Mouse (Mus musculus) CH12.LX (cell line): ENCODE results near the gene Rab15. TPM values are rescaled to one million over a fixed set of nuclear protein-coding genes. Genes with fewer than 3 reads are reported as not detected.

Experiments used
- DNase-seq: peaks from one replicate; pipeline ENCODE4 v3.0.0-alpha.2; 2013; ENCODE audit errors: extremely low read depth
- H3K27ac ChIP-seq: 2 replicates; pipeline ENCODE4 v1.5.1; 2012; ENCODE audit warnings: low read depth, mild to moderate bottlenecking, control low read depth, moderate library complexity; ENCODE audit not compliant: insufficient read depth
- H3K27me3 ChIP-seq: replicated peaks from 2 replicates; pipeline ENCODE3; 2012; ENCODE audit warnings: inconsistent platforms
- H3K36me3 ChIP-seq, 2 experiments: replicated peaks in 1 of 2; 2 replicates each; pipeline versions ENCODE3 to v1.6.1; 2012; ENCODE audit warnings: inconsistent platforms in 1 of 2, low read length in 1 of 2, mild to moderate bottlenecking in 1 of 2, mixed read lengths in 1 of 2, moderate library complexity in 1 of 2; ENCODE audit not compliant: control insufficient read depth in 1 of 2, insufficient read depth in 1 of 2
- H3K4me1 ChIP-seq, 2 experiments: 2 replicates each; pipeline ENCODE4 v1.6.1; 2012; ENCODE audit warnings: inconsistent platforms in 1 of 2, moderate library complexity in 1 of 2; ENCODE audit not compliant: insufficient read depth in 2 of 2, control insufficient read depth in 1 of 2
- H3K4me2 ChIP-seq: 2 replicates; pipeline ENCODE4 v1.6.1; 2012; ENCODE audit warnings: low read depth, mild to moderate bottlenecking, control low read depth; ENCODE audit not compliant: poor library complexity, insufficient read depth, severe bottlenecking
- H3K4me3 ChIP-seq, 3 experiments: fragments of 150-350 bp in 1 of 3; sonication (generic) in 1 of 3; replicated peaks in 1 of 3; 2 replicates each; pipeline versions ENCODE3 to v1.5.1; 2011 to 2012; ENCODE audit warnings: low read depth in 2 of 3, low read length in 2 of 3, mild to moderate bottlenecking in 2 of 3, moderate library complexity in 2 of 3, control low read depth in 1 of 3, improper control_type of control experiment in 1 of 3, inconsistent platforms in 1 of 3, mixed read lengths in 1 of 3; ENCODE audit not compliant: poor library complexity in 1 of 3
- H3K79me2 ChIP-seq: replicated peaks from 2 replicates; pipeline ENCODE4 v1.6.1; 2012; ENCODE audit warnings: mild to moderate bottlenecking, moderate library complexity; ENCODE audit not compliant: control insufficient read depth, poor library complexity, insufficient read depth, severe bottlenecking; ENCODE audit errors: extremely low read depth
- H3K9ac ChIP-seq: 2 replicates; pipeline ENCODE4 v1.6.1; 2012; ENCODE audit warnings: low read depth, mild to moderate bottlenecking, control low read depth, moderate library complexity; ENCODE audit not compliant: insufficient read depth
- H3K9me3 ChIP-seq: replicated peaks from 2 replicates; pipeline ENCODE3; 2012; ENCODE audit warnings: low read length, inconsistent platforms, mixed read lengths
- CTCF ChIP-seq, 2 experiments: IDR thresholded peaks in 1 of 2; conservative IDR thresholded peaks in 1 of 2; 2 replicates each; pipeline ENCODE4 v1.5.1; 2011 to 2012; ENCODE audit warnings: low read depth in 2 of 2, low read length in 2 of 2, improper control_type of control experiment in 1 of 2, inconsistent platforms in 1 of 2, mild to moderate bottlenecking in 1 of 2, moderate library complexity in 1 of 2
- E2F4 ChIP-seq: IDR thresholded peaks from 2 replicates; pipeline ENCODE4 v1.6.1; 2011; ENCODE audit warnings: low read depth, low read length, improper control_type of control experiment; ENCODE audit not compliant: insufficient replicate concordance
- ELF1 ChIP-seq: IDR thresholded peaks from 2 replicates; pipeline ENCODE4 v1.6.1; 2014; ENCODE audit warnings: low read depth, mild to moderate bottlenecking, inconsistent platforms, low read length, improper control_type of control experiment
- ETS1 ChIP-seq: conservative IDR thresholded peaks from 2 replicates; pipeline ENCODE4 v1.6.1; 2012; ENCODE audit warnings: low read depth, mild to moderate bottlenecking, inconsistent platforms, low read length, improper control_type of control experiment, moderate library complexity
- KAT2A ChIP-seq: IDR thresholded peaks from 2 replicates; pipeline ENCODE4 v1.6.1; 2012; ENCODE audit warnings: low read length, improper control_type of control experiment, inconsistent platforms; ENCODE audit not compliant: insufficient replicate concordance
- MAX ChIP-seq: IDR thresholded peaks from 2 replicates; pipeline ENCODE4 v1.6.1; 2011; ENCODE audit warnings: low read length, improper control_type of control experiment
- MEF2A ChIP-seq: IDR thresholded peaks from 2 replicates; pipeline ENCODE4 v1.6.1; 2014; ENCODE audit warnings: low read depth, mild to moderate bottlenecking, inconsistent platforms, low read length, improper control_type of control experiment, borderline replicate concordance
- MXI1 ChIP-seq: IDR thresholded peaks from 2 replicates; pipeline ENCODE4 v1.6.1; 2011; ENCODE audit warnings: mild to moderate bottlenecking, low read depth, low read length, improper control_type of control experiment
- MYC ChIP-seq: IDR thresholded peaks from 2 replicates; pipeline ENCODE4 v1.6.1; 2011; ENCODE audit warnings: low read depth, mild to moderate bottlenecking, improper control_type of control experiment, low read length
- NRF1 ChIP-seq: IDR thresholded peaks from 2 replicates; pipeline ENCODE4 v1.6.1; 2014; ENCODE audit warnings: low read depth, mild to moderate bottlenecking, inconsistent platforms, low read length, improper control_type of control experiment, moderate library complexity
- PAX5 ChIP-seq: IDR thresholded peaks from 2 replicates; pipeline ENCODE4 v1.6.1; 2012; ENCODE audit warnings: low read length, inconsistent platforms, mixed read lengths
- POLR2AphosphoS2 ChIP-seq: IDR thresholded peaks from 2 replicates; pipeline ENCODE4 v1.6.1; 2011; ENCODE audit warnings: low read depth, low read length, improper control_type of control experiment
- RAD21 ChIP-seq: IDR thresholded peaks from 2 replicates; pipeline ENCODE4 v1.6.1; 2011; ENCODE audit warnings: low read depth, mild to moderate bottlenecking, low read length, improper control_type of control experiment, moderate library complexity
- SIN3A ChIP-seq: IDR thresholded peaks from 2 replicates; pipeline ENCODE4 v1.6.1; 2012; ENCODE audit warnings: low read length, improper control_type of control experiment, inconsistent platforms
- TBP ChIP-seq: conservative IDR thresholded peaks from 2 replicates; pipeline ENCODE4 v1.6.1; 2011; ENCODE audit warnings: low read depth, low read length, improper control_type of control experiment
- UBTF ChIP-seq: IDR thresholded peaks from 2 replicates; pipeline ENCODE4 v1.6.1; 2012; ENCODE audit warnings: low read depth, mild to moderate bottlenecking, inconsistent platforms, low read length, improper control_type of control experiment, moderate library complexity
- USF1 ChIP-seq: IDR thresholded peaks from 2 replicates; pipeline ENCODE4 v1.6.1; 2014; ENCODE audit warnings: low read depth, mild to moderate bottlenecking, inconsistent platforms, low read length, improper control_type of control experiment
- ZKSCAN1 ChIP-seq: IDR thresholded peaks from 2 replicates; pipeline ENCODE4 v1.6.1; 2012; ENCODE audit warnings: low read depth, inconsistent platforms, low read length, improper control_type of control experiment, borderline replicate concordance
- ZNF384 ChIP-seq: IDR thresholded peaks from 2 replicates; pipeline ENCODE4 v1.6.1; 2012; ENCODE audit warnings: low read depth, low read length, improper control_type of control experiment, inconsistent platforms
- dilution Hi-C: fragments of 300-500 bp; cut with MboI; formaldehyde crosslinking; loops from 2 replicates; pipeline ENCODE4 v1.14.3; 2020; ENCODE audit warnings: low sequenced_read_pairs; ENCODE audit not compliant: extremely low pct_unique_long_range_greater_than_20kb, extremely low pct_ligation_motif_present
- in situ Hi-C: fragments of 300-500 bp; cut with MboI; formaldehyde crosslinking; loops from 3 replicates; pipeline ENCODE4 v1.14.3; 2019; ENCODE audit warnings: low sequenced_read_pairs, low pct_ligation_motif_present, low pct_unique_long_range_greater_than_20kb, mixed read lengths
- polyA plus RNA-seq: library from polyadenylated mRNA; unstranded; fragments of >175 nt; gene quantifications from 2 replicates; pipeline ENCODE4 v1.2.1, GENCODE M21; 2012; ENCODE audit warnings: low read depth; ENCODE audit not compliant: insufficient read length
- total RNA-seq, 2 experiments: library from RNA; depleted of rRNA; stranded (reverse); fragments of 300-350 nt in 1 of 2; fragments of >200 nt in 1 of 2; gene quantifications; 2 replicates each; pipeline ENCODE4 v1.2.3; 2012 to 2014

Rab15 gene
- total and polyA plus RNA-seq, 3 experiments = 0.25 TPM; not detected in 2

DNA sequence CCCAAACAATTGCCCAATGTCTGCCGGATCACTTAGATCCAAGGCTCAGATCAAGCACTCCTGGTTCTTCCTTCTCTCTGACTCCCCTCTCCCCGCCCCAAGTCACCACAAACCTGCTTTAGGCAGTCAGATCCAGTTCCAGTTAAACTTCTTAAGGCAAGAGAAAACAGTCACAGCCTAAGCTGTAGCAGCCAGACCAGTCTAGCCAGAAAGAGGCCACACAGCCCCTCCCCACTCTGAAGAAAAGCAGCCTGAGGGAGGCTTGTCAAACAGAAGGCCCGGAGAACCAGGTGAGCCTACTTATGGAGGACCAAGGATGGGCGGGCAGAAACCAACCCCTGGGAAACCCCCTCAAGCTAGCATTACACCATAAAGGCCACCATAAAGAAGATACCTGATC is 4.6 kb downstream of the Rab15 start:
- TF ChIP-seq TBP (no peak), PAX5 (no peak), NRF1 (no peak), UBTF (no peak), MXI1 (no peak), ETS1 (no peak), E2F4 (no peak), ZKSCAN1 (no peak), MEF2A (no peak), MAX (no peak), CTCF (conservative IDR thresholded peaks at IDR 0.05 in 1 of 2, IDR thresholded peaks at IDR 0.05 in 1 of 2; ENCODE audit: low read depth in 2 of 2, low read length in 2 of 2) (no peak), KAT2A (no peak), POLR2AphosphoS2 (no peak)
- Histone ChIP-seq H3K4me3 (no peak overlapping the region), H3K27me3 (peaks cover 57% of the 10 kb centered on the region), H3K4me2 (no peak overlapping the region), H3K27ac (no peak overlapping the region), H3K36me3 (no peaks in the 10 kb centered on the region), H3K4me1 (peaks cover 4 to 5% of the 10 kb centered on the region in 2 experiments; a peak in 2 of 4 replicates), H3K9ac (no peak overlapping the region), H3K9me3 (no peaks in the 10 kb centered on the region), H3K79me2 (no peaks in the 10 kb centered on the region)
- dilution Hi-C loops = no loop called here
- no peak for DNase-seq
- in situ Hi-C loops = no loop called here

DNA sequence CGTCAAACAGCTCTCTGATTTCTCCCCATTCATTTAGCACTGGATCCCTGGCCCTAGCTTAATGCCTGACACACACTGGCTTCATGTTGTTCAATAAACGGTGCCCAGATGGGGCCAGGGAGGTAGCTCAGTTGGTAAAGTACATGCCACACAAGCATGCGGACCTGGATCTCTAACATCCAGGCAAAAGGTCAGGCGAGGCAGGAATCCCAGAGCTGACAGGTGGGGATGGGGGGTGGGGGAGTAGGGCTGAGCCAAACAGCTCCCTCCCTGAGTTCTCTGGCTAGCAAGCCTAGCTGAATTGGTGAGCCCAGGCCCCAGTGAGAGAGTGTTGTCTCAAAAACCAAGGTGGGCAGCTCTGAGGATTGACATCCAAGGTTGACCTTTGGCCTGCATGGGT is 5.5 kb downstream of the Rab15 start:
- in situ Hi-C loops = no loop called here

DNA sequence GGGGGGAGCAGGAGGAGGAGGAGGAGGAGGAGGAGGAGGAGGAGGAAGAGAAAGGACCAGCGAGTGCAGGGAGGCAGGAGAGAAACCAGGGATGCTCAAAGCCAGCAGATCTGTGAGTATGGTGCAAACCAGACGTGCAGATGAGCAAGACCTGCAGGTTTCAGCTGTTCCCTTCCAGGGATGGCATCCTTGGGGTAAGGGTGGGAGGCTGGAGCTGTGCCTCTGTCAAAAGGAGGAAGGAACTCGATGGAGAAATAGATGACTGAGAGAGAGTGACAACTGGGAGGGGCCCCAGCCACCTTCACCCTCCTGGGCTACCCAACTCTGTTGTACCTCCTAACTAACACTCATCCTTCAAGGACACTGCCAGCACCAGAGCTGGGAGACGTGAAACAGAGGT is 6.0 kb downstream of the Rab15 start:
- dilution Hi-C loops (no loop called here), in situ Hi-C loops (no loop called here)
- Histone ChIP-seq H3K27me3 (peaks cover 45% of the 10 kb centered on the region), H3K4me3 (no peak overlapping the region), H3K36me3 (no peaks in the 10 kb centered on the region), H3K4me1 (peaks cover 4 to 5% of the 10 kb centered on the region in 2 experiments; a peak in 2 of 4 replicates), H3K9ac (no peak overlapping the region), H3K27ac (no peak overlapping the region), H3K4me2 (no peak overlapping the region), H3K79me2 (no peaks in the 10 kb centered on the region), H3K9me3 (no peaks in the 10 kb centered on the region)
- no peak for TF ChIP-seq RAD21
- TF ChIP-seq SIN3A = no peak
- no peak for TF ChIP-seq ELF1
- no peak for TF ChIP-seq ZNF384
- TF ChIP-seq MYC = no peak
- no peak for TF ChIP-seq POLR2AphosphoS2
- no peak for TF ChIP-seq USF1
- no peak for TF ChIP-seq TBP
- DNase-seq = no peak

More for the DNA sequence above, 5.5 kb downstream of the Rab15 start:
- Histone ChIP-seq H3K79me2 (no peaks in the 10 kb centered on the region), H3K27ac (no peak overlapping the region), H3K4me2 (no peak overlapping the region), H3K36me3 (no peaks in the 10 kb centered on the region), H3K4me1 (peaks cover 4 to 5% of the 10 kb centered on the region in 2 experiments; a peak in 2 of 4 replicates), H3K9me3 (no peaks in the 10 kb centered on the region), H3K4me3 (no peak overlapping the region), H3K27me3 (peaks cover 49% of the 10 kb centered on the region), H3K9ac (no peak overlapping the region)
- DNase-seq = no peak
- dilution Hi-C loops = no loop called here
- TF ChIP-seq NRF1 (no peak), RAD21 (no peak)
